Mouse (Mus musculus) heart, embryonic 15.5 days (tissue): ENCODE measurements around the gene Cpt2. TPM values are rescaled to one million over a fixed set of nuclear protein-coding genes. Genes with fewer than 3 reads are reported as not detected.

Experiments used
- ATAC-seq: fragments of 200-750 bp; cut with Nextera tagmentation; replicated peaks from 2 replicates; pipeline ENCODE4 v1.8.0; 2017; ENCODE audit warnings: low read depth, moderate TSS enrichment; ENCODE audit not compliant: insufficient number of reproducible peaks, insufficient read depth, low FRiP score
- H3K27ac ChIP-seq: fragments of 300-500 bp; sonication (generic); 2 replicates; pipeline ENCODE4 v1.5.1; 2015; ENCODE audit warnings: mild to moderate bottlenecking, inconsistent platforms
- H3K27me3 ChIP-seq: fragments of 300-500 bp; sonication (generic); 2 replicates; pipeline ENCODE4 v1.6.1; 2015; ENCODE audit warnings: inconsistent platforms
- H3K36me3 ChIP-seq: fragments of 300-500 bp; sonication (generic); 2 replicates; pipeline ENCODE4 v1.6.1; 2015; ENCODE audit warnings: mild to moderate bottlenecking, inconsistent platforms
- H3K4me1 ChIP-seq: fragments of 300-500 bp; sonication (generic); replicated peaks from 2 replicates; pipeline ENCODE4 v1.6.1; 2015; ENCODE audit warnings: inconsistent platforms
- H3K4me2 ChIP-seq: fragments of 300-500 bp; sonication (generic); 2 replicates; pipeline ENCODE4 v1.6.1; 2015; ENCODE audit warnings: inconsistent platforms, mild to moderate bottlenecking, moderate library complexity
- H3K4me3 ChIP-seq: fragments of 300-500 bp; sonication (generic); 2 replicates; pipeline ENCODE4 v1.5.1; 2015; ENCODE audit warnings: mild to moderate bottlenecking, inconsistent platforms
- H3K9ac ChIP-seq: fragments of 300-500 bp; sonication (generic); 2 replicates; pipeline ENCODE4 v1.6.1; 2015; ENCODE audit warnings: mild to moderate bottlenecking, inconsistent platforms
- H3K9me3 ChIP-seq: fragments of 300-500 bp; sonication (generic); replicated peaks from 2 replicates; pipeline ENCODE4 v1.6.1; 2016; ENCODE audit warnings: inconsistent platforms
- WGBS: fragments of 180-500 bp; shearing (Covaris S2); methylation state at CpG from one replicate; pipeline ENCODE4 v1.1.7; 2015; ENCODE audit warnings: mixed read lengths; 5-methylcytosine and 5-hydroxymethylcytosine counted together
- polyA plus RNA-seq: library from polyadenylated mRNA; unstranded; fragments of >200 nt; fragmentation: Nextera tagmentation; extraction: Ambion mirVana; gene quantifications from 2 replicates; pipeline ENCODE4 v1.2.1, GENCODE M21; 2015

Cpt2 gene
- 54.0 and 55.1 TPM in 2 replicates for polyA plus RNA-seq

GRCm38 (mm10) chr4:107923145-107923802 lies at the start of gene Cpt2:
TSS of gene Cpt2 (minus strand) at chr4:107923610.
- Histone ChIP-seq H3K27me3 (no peaks in the 10 kb centered on the region), H3K4me2 (peak within 1 kb of the TSS; percentile 81), H3K36me3 (no peaks in the 10 kb centered on the region), H3K9me3 (no peaks in the 10 kb centered on the region), H3K27ac (peak within 1 kb of the TSS; percentile 76), H3K9ac (peak within 1 kb of the TSS; percentile 84), H3K4me3 (peak within 1 kb of the TSS; percentile 80), H3K4me1 (peaks cover 21% of the 10 kb centered on the region)
- peak; percentile 95 for ATAC-seq
- WGBS = 1% methylated on average over 38 of the region's 38 CpGs

DNA sequence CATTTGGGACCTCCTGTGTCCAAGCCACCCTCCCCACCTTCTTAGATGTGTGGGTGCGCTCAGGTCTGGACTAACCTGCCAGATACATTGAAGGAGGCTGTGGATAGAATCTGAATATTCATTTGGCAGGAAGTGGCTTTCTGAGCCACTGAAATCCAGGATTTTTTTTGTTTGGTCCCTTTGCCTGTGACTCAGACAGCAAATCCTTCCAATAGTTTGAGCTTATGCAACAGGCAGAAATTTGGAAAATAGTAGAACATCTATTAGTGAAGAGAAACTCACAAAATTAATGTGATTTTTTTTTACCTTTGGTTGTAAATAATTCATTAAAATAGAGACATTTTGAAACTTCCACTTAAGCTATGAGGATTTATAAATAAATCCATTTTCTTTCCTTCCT lies 47.8 kb upstream of the Cpt2 start:
- Histone ChIP-seq H3K4me2 (no peak overlapping the region), H3K9me3 (no peaks in the 10 kb centered on the region), H3K36me3 (no peaks in the 10 kb centered on the region), H3K9ac (no peak overlapping the region), H3K27me3 (0 out of 2 replicates have a peak, but pooled peaks cover 4% of the 10 kb centered on the region), H3K4me1 (0 out of 2 replicates have a peak, but pooled peaks cover 3% of the 10 kb centered on the region), H3K4me3 (no peak overlapping the region), H3K27ac (no peak overlapping the region)
- 87% methylated on average over 1 of the region's 1 CpGs for WGBS
- ATAC-seq = no peak

DNA sequence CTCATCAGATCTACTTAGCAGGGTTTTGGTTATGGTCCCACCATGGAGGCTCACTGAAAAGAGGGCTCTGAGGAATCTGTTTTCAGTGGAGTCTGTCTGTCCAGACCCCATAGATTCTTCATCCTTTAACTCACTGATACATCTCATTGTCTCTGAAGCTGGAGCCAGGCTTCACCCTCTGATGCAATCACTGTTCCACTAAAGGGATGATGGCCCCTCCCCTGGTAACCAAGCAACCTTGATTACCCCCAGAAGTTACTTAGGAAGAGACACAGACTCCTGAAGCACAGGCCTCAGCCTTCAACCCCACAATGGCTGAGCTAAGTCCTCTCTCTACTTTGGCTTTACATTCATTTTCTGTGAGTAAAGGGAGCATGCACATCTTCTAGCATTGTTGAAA lies 46.4 kb upstream of the Cpt2 start:
- no peak overlapping the region for H3K9ac ChIP-seq
- H3K27ac ChIP-seq = no peak overlapping the region
- 0 out of 2 replicates have a peak, but pooled peaks cover 3% of the 10 kb centered on the region for H3K4me1 ChIP-seq
- ATAC-seq = no peak
- 0 out of 2 replicates have a peak, but pooled peaks cover 4% of the 10 kb centered on the region for H3K27me3 ChIP-seq
- no peak overlapping the region for H3K4me3 ChIP-seq
- H3K9me3 ChIP-seq = no peaks in the 10 kb centered on the region
- H3K4me2 ChIP-seq = no peak overlapping the region
- no peaks in the 10 kb centered on the region for H3K36me3 ChIP-seq

DNA sequence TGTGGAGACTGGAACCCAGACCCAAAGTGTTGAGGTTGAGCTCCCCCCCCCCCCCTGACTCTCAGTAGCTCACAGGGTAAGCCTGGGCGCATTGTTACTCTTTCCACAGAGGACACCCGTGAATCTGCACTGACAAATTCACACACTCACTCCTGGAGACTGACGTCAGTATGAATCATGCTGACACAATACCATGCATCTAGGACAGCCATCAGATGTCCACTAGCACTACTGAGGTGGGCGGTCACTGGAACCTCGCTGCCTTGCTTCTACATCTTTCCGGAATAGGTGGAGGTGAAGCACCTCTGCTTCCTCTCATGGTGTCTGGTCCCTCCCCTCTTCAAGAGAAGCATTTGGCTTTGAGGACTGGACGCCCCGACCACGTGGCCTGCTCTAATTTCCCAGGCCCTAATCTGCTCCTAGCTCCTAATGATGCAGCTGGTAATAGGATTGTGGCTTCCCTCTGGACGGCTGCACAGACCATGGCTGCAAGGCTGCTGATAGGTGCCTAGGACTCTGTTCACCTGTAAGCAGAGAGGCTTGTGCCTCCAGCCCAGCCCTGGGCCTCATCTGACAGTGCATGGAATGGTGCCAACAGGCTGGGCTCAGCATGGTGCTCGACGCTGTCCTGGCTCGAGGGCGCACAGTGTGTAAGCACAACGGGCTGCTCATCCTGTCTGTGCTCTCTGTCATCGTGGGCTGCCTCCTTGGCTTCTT lies 44.7 kb upstream of the Cpt2 start, which contains the start of gene Slc1a7:
TSS of gene Slc1a7 (plus strand) at position 367 of the 717 bp plus-strand sequence.
- ATAC-seq = 0 out of 2 replicates have a peak, but pooled peaks have one; percentile 44
- WGBS = 70% methylated on average over 16 of the region's 16 CpGs

GRCm38 (mm10) chr4:107966416-107967109 lies 43.2 kb upstream of the Cpt2 start:
- Histone ChIP-seq H3K4me2 (no peak overlapping the region), H3K9me3 (no peaks in the 10 kb centered on the region), H3K27me3 (0 out of 2 replicates have a peak, but pooled peaks cover 4% of the 10 kb centered on the region), H3K4me1 (peaks cover 17% of the 10 kb centered on the region), H3K9ac (no peak overlapping the region), H3K4me3 (no peak overlapping the region), H3K36me3 (no peaks in the 10 kb centered on the region), H3K27ac (no peak overlapping the region)
- 39% methylated on average over 5 of the region's 5 CpGs for WGBS
- no peak for ATAC-seq

More for the DNA sequence above, 44.7 kb upstream of the Cpt2 start, which contains the start of gene Slc1a7:
- Histone ChIP-seq H3K4me1 (0 out of 2 replicates have a peak, but pooled peaks cover 3% of the 10 kb centered on the region), H3K4me2 (no peak within 1 kb of the TSS), H3K36me3 (no peaks in the 10 kb centered on the region), H3K9me3 (no peaks in the 10 kb centered on the region), H3K9ac (no peak within 1 kb of the TSS), H3K27me3 (0 out of 2 replicates have a peak, but pooled peaks cover 4% of the 10 kb centered on the region), H3K4me3 (no peak within 1 kb of the TSS), H3K27ac (no peak within 1 kb of the TSS)

GRCm38 (mm10) chr4:107962792-107963191 lies 39.4 kb upstream of the Cpt2 start:
- 66% methylated on average over 2 of the region's 2 CpGs for WGBS
- H3K4me3 ChIP-seq = no peak overlapping the region
- H3K9me3 ChIP-seq = no peaks in the 10 kb centered on the region
- no peak overlapping the region; the same call in 1 of the 2 replicates for H3K4me2 ChIP-seq
- H3K27ac ChIP-seq = peak overlapping the region; percentile 94
- 0 out of 2 replicates have a peak, but pooled peaks cover 2% of the 10 kb centered on the region for H3K27me3 ChIP-seq
- ATAC-seq = no peak
- no peak overlapping the region for H3K9ac ChIP-seq
- H3K4me1 ChIP-seq = peaks cover 19% of the 10 kb centered on the region
- no peaks in the 10 kb centered on the region for H3K36me3 ChIP-seq

- Histone ChIP-seq H3K4me3 (no peak overlapping the region), H3K9ac (no peak overlapping the region), H3K36me3 (no peaks in the 10 kb centered on the region), H3K9me3 (no peaks in the 10 kb centered on the region), H3K4me2 (peak overlapping the region; percentile 23), H3K27me3 (0 out of 2 replicates have a peak, but pooled peaks cover 2% of the 10 kb centered on the region), H3K27ac (peak overlapping the region; percentile 94), H3K4me1 (peaks cover 19% of the 10 kb centered on the region)
- ATAC-seq = peak; percentile 98
- 15% methylated on average over 11 of the region's 11 CpGs for WGBS
These were observed 38.8 kb upstream of the Cpt2 start for GRCm38 (mm10) chr4:107962044-107962732.

DNA sequence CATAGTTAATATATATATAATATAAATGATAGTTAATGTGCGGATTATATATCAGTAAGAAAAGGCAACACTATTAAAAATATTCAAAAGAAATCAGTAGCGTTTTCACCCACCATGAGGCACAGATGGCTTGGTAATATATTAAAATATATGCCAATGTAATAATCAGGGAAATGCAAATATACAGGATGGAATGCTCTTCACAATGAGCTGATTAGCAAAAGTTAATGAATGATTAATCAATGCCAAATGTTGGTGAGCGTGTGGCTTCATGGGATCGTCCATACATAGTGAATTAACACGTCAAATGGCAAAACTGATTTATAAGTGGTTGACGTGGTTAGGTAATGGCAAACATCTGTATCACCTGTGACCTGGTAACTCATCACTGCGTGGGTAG lies 35.1 kb upstream of the Cpt2 start:
- ATAC-seq = no peak
- no peak overlapping the region for H3K27ac ChIP-seq

GRCm38 (mm10) chr4:107955691-107956090 lies 32.3 kb upstream of the Cpt2 start:
- Histone ChIP-seq H3K4me2 (no peak overlapping the region), H3K36me3 (no peaks in the 10 kb centered on the region), H3K4me1 (no peaks in the 10 kb centered on the region; the same call in 1 of the 2 replicates), H3K4me3 (no peak overlapping the region), H3K9me3 (no peaks in the 10 kb centered on the region), H3K27me3 (peaks cover 2% of the 10 kb centered on the region; the same call in 1 of the 2 replicates), H3K27ac (no peak overlapping the region), H3K9ac (no peak overlapping the region)
- ATAC-seq = no peak
- WGBS = 73% methylated on average over 5 of the region's 5 CpGs

More for the DNA sequence above, 35.1 kb upstream of the Cpt2 start:
- no peak overlapping the region for H3K4me2 ChIP-seq
- H3K9ac ChIP-seq = no peak overlapping the region
- H3K4me3 ChIP-seq = no peak overlapping the region
- 83% methylated on average over 7 of the region's 7 CpGs for WGBS
- no peaks in the 10 kb centered on the region for H3K9me3 ChIP-seq
- H3K4me1 ChIP-seq = peaks cover 16% of the 10 kb centered on the region
- H3K27me3 ChIP-seq = peaks cover 2% of the 10 kb centered on the region; the same call in 1 of the 2 replicates
- H3K36me3 ChIP-seq = no peaks in the 10 kb centered on the region

GRCm38 (mm10) chr4:107952845-107953244 lies 29.4 kb upstream of the Cpt2 start:
- Histone ChIP-seq H3K4me3 (no peak overlapping the region), H3K4me2 (no peak overlapping the region), H3K9me3 (no peaks in the 10 kb centered on the region), H3K36me3 (no peaks in the 10 kb centered on the region), H3K4me1 (peaks cover 4% of the 10 kb centered on the region; the same call in 1 of the 2 replicates), H3K9ac (no peak overlapping the region), H3K27me3 (no peaks in the 10 kb centered on the region; the same call in 1 of the 2 replicates), H3K27ac (no peak overlapping the region)
- ATAC-seq = no peak
